Mouse (Mus musculus): ENCODE measurements around the gene Selenbp1. TPM values are rescaled to one million over a fixed set of nuclear protein-coding genes. Genes with fewer than 3 reads are reported as not detected.

Gene Selenbp1
- total RNA-seq, 2 experiments from 2014 or later, result 28.8 to 38.5 TPM

DNA sequence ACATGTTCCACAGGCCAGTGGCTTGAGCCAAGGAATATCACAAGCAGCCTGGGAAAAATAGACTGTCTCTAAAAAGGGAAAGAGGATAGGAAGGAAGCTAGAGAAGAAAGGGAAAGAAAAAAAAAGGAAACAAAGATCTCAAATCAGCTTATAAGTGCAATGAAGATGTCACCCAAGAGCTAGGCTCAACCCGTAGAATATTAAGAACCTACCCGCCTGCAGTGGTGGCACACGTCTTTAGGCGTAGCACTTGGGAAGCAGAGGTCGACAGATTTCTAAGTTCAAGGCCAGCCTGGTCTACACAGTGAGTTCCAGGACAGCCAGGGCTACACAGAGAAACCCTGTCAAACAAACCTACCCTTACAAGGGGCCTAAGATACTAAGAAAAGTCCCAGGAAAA is 40.8 kb downstream of the Selenbp1 start:
- ATAC-seq (replicated peaks; ENCODE audit: poor library complexity), result no peak

DNA sequence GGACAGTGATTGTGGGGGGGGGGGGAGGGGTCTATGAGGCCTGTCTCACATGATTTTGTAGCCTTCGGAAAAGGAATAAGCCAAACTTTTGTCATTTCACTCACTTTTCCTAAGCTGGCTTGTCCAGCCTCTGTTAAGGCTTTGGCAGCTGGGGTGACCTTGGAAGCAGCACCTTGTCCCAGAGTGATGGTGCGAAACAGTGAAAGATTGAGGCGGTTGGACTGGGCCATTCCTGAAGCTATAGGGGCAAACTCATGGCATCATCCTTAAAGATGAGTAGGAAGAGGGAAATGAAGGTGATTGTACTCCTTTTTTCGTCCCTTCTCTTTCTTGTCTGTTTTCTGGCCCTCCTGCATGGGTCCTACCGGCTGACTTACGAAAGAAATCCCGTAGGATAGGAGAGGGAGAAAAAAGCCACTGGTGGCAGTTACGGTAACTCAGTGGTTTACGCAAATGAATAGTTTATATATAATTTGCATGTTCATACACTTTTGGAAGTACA is 41.2 kb downstream of the Selenbp1 start:
- ATAC-seq (replicated peaks; ENCODE audit: poor library complexity), result peak; percentile 12; the same call in 1 of the 2 replicates

DNA sequence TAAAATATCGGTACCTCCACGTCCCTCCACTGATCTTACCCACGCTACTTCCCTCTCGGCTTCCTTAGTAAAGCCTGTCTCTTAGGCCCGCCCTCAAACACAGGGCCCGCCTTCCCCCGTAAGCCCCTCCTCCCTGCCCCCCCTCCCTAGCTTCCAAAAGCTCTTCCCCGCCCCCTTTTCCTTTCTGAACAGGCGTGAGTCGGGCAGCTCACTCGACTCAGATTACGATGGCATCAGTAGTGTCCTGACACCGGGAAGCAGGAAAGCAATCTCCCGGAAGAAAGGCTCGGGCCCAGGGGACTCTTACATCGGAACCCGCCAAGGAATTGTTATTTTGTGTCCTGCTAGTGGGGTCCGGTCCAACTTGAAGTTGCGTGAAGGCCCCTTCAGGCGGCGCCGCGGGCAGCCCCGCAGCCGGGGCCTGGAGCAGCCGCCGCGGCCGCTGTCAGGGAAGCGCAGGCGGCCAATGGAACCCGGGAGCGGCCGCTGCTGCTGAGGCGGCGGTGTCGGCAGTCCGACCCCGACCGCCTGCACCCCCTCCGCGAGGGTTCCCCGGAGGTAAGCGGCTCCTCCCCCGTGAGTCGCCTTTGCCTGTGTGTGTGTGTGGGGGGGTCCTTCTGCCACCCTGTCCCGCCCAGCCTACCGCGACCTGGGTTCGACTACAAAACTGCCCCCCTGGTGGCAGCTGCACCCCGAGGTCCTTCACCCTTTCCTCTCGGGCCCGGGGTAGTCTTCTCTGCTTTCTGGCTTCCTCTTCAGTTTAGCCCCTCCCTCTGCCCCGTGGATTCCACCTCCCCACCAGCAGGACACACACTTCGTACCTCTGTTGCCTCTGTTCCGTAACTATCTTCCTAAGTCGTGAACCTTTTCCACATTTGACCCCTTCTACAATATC is 41.9 kb downstream of the Selenbp1 start, which contains the start of gene Pi4kb:
Gene Pi4kb, plus strand, starts transcription at position 204 of the 895 bp plus-strand sequence.
- peak; percentile 88 for ATAC-seq (replicated peaks; ENCODE audit: poor library complexity)

DNA sequence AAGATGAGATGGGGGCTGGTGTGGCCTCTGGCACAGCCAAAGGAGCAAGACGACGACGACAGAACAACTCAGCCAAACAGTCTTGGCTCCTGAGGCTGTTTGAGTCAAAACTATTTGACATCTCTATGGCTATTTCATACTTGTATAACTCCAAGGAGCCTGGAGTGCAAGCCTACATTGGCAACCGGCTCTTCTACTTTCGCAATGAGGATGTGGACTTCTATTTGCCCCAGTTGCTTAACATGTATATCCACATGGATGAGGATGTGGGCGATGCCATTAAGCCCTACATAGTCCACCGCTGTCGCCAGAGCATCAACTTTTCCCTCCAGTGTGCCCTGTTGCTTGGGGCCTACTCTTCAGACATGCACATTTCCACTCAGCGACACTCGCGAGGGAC is 51.5 kb downstream of the Selenbp1 start:
- ATAC-seq (replicated peaks; ENCODE audit: poor library complexity), result no peak

GRCm38 (mm10) chr3:94985513-94985912 is 52.7 kb downstream of the Selenbp1 start:
- ATAC-seq (replicated peaks; ENCODE audit: poor library complexity), result no peak

DNA sequence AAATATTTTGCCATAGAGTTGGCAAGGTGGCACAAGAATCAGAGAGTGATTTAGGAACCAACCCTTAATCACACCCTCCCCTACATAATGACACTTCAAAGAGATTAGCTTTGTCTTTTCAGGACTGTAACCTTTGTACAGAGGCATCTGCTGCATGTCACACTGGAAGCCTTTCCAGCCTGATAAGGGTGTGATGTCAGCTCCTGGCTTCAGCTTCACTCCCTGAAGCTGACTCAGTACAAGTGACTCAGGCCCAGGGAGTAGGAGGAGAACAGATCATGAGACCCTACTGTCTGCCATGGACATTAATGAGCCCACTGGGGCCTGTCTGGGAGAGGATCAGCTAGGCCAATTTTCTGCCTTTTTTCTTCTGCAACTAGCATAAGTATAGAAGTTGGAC is 54.7 kb downstream of the Selenbp1 start:
- peak; percentile 91 for ATAC-seq (replicated peaks; ENCODE audit: poor library complexity)

DNA sequence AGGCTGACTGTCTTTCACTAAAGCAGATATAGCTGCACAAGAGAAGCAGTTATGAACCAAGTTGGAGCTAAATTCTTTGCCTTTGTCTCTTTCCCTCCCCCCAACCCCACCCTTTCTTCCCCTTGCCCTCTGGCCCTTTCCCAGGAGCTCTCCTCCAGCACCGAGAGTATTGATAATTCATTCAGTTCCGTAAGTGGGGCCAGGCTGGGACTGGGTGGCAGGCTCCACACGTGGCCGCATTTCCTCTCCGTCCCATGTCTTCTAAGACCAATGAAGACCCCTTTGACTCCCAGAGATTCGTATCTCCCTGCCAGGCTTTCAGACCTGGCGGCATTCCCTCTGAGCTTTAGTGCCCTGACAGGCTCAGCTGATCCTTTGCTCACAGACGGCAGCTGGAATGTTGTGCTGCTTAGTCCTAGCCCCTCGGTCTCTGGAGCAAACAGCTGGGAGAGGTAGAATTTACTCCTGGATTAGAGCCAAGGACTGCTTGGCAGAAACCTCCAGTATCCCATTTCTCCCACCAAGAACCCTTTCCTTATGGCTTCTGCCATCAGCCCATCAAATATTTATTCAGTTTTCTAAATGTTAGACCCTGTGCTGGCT is 56.4 kb downstream of the Selenbp1 start:
- no peak for ATAC-seq (replicated peaks; ENCODE audit: poor library complexity)

Other genes starting within 250 kb of the Selenbp1 start
- gene Selenbp2, start 239.5 kb upstream of the Selenbp1 start, total RNA-seq (2015), result not detected in 2 replicates
- gene Selenbp2, start 239.5 kb upstream of the Selenbp1 start, total RNA-seq (2017), result 0.14 TPM in 1 of 2 replicates, not detected in the other
- not detected in 2 replicates for gene Cgn, start 146.6 kb upstream of the Selenbp1 start, total RNA-seq (2015)
- not detected in 2 replicates for gene Cgn, start 146.6 kb upstream of the Selenbp1 start, total RNA-seq (2017)
- 31.3 and 35.8 TPM in 2 replicates for gene Pogz, start 95.5 kb upstream of the Selenbp1 start, total RNA-seq (2015)
- gene Pogz, start 95.5 kb upstream of the Selenbp1 start, total RNA-seq (2017), result 13.5 and 15.3 TPM in 2 replicates
- 341 and 364 TPM in 2 replicates for gene Psmb4, start 46.1 kb upstream of the Selenbp1 start, total RNA-seq (2015)
- 196 and 240 TPM in 2 replicates for gene Psmb4, start 46.1 kb upstream of the Selenbp1 start, total RNA-seq (2017)
- gene Rfx5, start 21.0 kb downstream of the Selenbp1 start, total RNA-seq (2015), result 18.0 and 20.3 TPM in 2 replicates
- gene Rfx5, start 21.0 kb downstream of the Selenbp1 start, total RNA-seq (2017), result 16.2 and 20.3 TPM in 2 replicates
- gene Pi4kb, start 41.7 kb downstream of the Selenbp1 start, total RNA-seq (2015), result 21.2 and 23.5 TPM in 2 replicates
- 24.0 and 24.5 TPM in 2 replicates for gene Pi4kb, start 41.7 kb downstream of the Selenbp1 start, total RNA-seq (2017)
- gene Zfp687, start 82.4 kb downstream of the Selenbp1 start, total RNA-seq (2015), result 15.8 and 21.5 TPM in 2 replicates
- gene Zfp687, start 82.4 kb downstream of the Selenbp1 start, total RNA-seq (2017), result 19.6 and 21.3 TPM in 2 replicates
- gene Psmd4, start 109.6 kb downstream of the Selenbp1 start, total RNA-seq (2015), result 91.5 and 116 TPM in 2 replicates
- gene Psmd4, start 109.6 kb downstream of the Selenbp1 start, total RNA-seq (2017), result 233 and 245 TPM in 2 replicates
- 16.3 and 21.0 TPM in 2 replicates for gene Pip5k1a, start 173.9 kb downstream of the Selenbp1 start, total RNA-seq (2015)
- gene Pip5k1a, start 173.9 kb downstream of the Selenbp1 start, total RNA-seq (2017), result 15.5 and 21.8 TPM in 2 replicates
- 40.4 and 47.6 TPM in 2 replicates for gene Vps72, start 178.0 kb downstream of the Selenbp1 start, total RNA-seq (2015)
- 97.9 and 124 TPM in 2 replicates for gene Vps72, start 178.0 kb downstream of the Selenbp1 start, total RNA-seq (2017)
- 1.1 and 2.6 TPM in 2 replicates for gene Tmod4, start 191.4 kb downstream of the Selenbp1 start, total RNA-seq (2015)
- gene Tmod4, start 191.4 kb downstream of the Selenbp1 start, total RNA-seq (2017), result 2.3 and 2.5 TPM in 2 replicates
- gene Scnm1, start 201.0 kb downstream of the Selenbp1 start, total RNA-seq (2015), result 43.4 and 45.8 TPM in 2 replicates
- 66.0 and 85.7 TPM in 2 replicates for gene Scnm1, start 201.0 kb downstream of the Selenbp1 start, total RNA-seq (2017)
- 3.1 and 3.6 TPM in 2 replicates for gene Lysmd1, start 201.0 kb downstream of the Selenbp1 start, total RNA-seq (2015)
- 3.8 and 4.3 TPM in 2 replicates for gene Lysmd1, start 201.0 kb downstream of the Selenbp1 start, total RNA-seq (2017)
- gene Tnfaip8l2, start 209.3 kb downstream of the Selenbp1 start, total RNA-seq (2015), result 17.9 and 18.7 TPM in 2 replicates
- gene Tnfaip8l2, start 209.3 kb downstream of the Selenbp1 start, total RNA-seq (2017), result 17.8 and 25.1 TPM in 2 replicates
- 0.05 and 0.07 TPM in 2 replicates for gene Sema6c, start 227.4 kb downstream of the Selenbp1 start, total RNA-seq (2015)
- gene Sema6c, start 227.4 kb downstream of the Selenbp1 start, total RNA-seq (2017), result not detected in 2 replicates

Data from megakaryocyte progenitor cell, adult 5-6 weeks (primary cell).